Mouse (Mus musculus) left cerebral cortex, postnatal 4 days (tissue): Measurements from ENCODE around the gene Vav2. TPM values are rescaled to one million over a fixed set of nuclear protein-coding genes. Genes with fewer than 3 reads are reported as not detected.

ENCODE experiments used
- DNase-seq: peaks from one replicate; pipeline ENCODE4 v3.0.0-alpha.2; 2022
- intact Hi-C: fragments of 180-260 bp; cut with DNase I; formaldehyde crosslinking; loops from one replicate; pipeline ENCODE4 v1.15.1; 2025
- microRNA-seq: library from miRNA; unstranded; fragments of <30 nt; microRNA quantifications from one replicate; pipeline ENCODE4 v1.2.0, GENCODE M21; 2022
- total RNA-seq, 2 experiments: library from RNA; stranded (reverse); gene quantifications; 2 replicates each; pipeline ENCODE4 v1.2.3; 2021

Vav2 gene
- total RNA-seq, 2 experiments from 2014 or later: 59.2 to 60.4 TPM

DNA sequence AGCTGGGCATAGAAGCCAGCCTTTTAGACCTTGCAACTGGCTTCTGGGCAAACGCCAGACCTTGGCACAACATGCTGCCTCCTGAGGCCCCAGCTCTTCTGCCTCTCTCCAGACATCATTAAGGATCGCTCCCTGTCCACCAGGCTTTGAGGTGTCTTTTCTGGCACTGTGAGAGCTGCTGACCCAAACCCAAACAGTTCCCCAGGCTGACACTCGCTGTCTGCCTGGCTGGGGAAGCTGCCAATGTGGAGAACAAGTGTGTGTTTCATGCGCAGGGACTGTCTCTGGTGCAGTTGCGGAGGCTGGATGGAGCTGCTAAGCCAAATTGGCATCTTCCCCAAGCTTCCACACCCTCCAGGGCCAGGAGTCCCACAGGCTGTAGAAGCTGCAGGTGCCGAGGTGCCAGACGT, 203.8 kb downstream of the Vav2 start:
- peak; percentile 80 for DNase-seq
- intact Hi-C loops: no loop called here

DNA sequence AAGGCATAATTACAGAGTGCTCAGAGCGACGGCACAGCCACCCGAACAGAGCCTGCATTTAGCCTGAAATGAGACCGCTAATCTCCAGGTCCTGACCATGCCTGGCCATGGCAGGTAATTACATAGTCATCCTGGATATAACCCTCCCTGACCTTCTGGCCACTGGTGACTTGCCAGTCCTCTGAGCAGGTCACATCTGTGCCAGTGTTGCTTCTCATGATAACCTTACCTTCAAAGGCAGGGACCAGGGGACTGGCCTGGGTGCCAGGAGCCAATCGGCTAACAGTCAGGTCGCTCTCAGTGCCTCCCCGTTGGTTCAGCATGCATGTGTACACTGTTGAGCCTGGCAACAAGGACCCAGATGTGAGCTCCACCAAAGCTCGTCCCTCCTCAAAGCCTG, 208.3 kb downstream of the Vav2 start:
- DNase-seq: no peak
- intact Hi-C loops: no loop called here

DNA sequence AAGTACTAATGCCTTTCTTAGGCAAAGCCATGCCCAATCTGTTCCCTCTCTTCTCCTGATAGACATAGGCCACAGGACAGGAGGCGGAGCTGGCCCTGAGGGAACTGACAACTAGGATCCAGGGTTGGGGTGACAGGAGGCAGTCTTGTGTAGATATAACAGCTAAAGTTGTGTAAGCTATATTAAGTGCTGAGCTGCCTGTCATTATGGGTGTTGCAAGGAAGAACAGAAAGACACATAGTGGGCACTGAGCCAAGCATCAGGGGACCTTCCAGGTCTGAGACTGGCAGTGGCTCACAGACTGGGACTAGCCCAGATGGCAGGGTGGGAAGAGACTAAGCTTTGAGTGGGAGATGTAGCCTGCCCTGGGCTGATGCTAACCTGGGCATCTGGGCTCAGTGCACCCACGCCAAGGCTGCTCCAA, 208.7 kb downstream of the Vav2 start:
- intact Hi-C loops: no loop called here
- peak; percentile 38 for DNase-seq

DNA sequence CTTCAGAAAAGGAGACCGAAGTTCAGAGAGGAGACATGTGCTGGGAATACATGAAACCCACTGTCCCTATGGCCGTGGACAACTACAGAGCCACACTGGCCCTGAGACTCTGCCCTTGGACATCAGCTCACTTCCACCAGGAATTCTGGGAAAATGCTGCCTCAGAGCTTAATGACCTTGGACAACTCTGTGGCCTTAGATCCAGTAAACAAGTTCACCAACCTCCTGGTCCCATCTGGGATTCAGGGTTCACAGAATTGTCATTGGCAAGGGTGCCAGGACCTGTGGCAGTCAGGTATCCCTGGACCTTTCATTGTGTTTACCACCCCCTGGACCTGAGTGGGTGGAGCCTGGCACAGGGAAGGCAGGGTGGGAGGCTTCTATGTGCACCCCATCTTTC, 211.3 kb downstream of the Vav2 start:
- DNase-seq: no peak
- intact Hi-C loops: no loop called here

Small RNA genes within 50 kb of the gene (microRNA-seq; reads per million reads assigned to microRNA genes)
- not detected for gene Gm24049
- not detected for gene Mir7578

Other genes with a start within 250 kb of the Vav2 start
- gene Sardh, start 178.7 kb downstream of the Vav2 start, total RNA-seq: 1 to 10 TPM; 5.2 to 7.3 TPM
- 10 to 100 TPM; 23.6 to 27.2 TPM for gene Brd3os, start 15.3 kb upstream of the Vav2 start, total RNA-seq
- 100 to 1,000 TPM; 119 to 123 TPM for gene Brd3, start 80.6 kb upstream of the Vav2 start, total RNA-seq
- 10 to 100 TPM; 52.5 to 52.8 TPM for gene Wdr5, start 88.1 kb upstream of the Vav2 start, total RNA-seq
- 10 to 100 TPM in 1 of 2 experiments, 1 to 10 TPM in 1; 8.8 to 12.8 TPM for gene Rxra, start 249.4 kb upstream of the Vav2 start, total RNA-seq